Mouse (Mus musculus): ENCODE results near the gene Hipk4. TPM values are rescaled to one million over a fixed set of nuclear protein-coding genes. Genes with fewer than 3 reads are reported as not detected.

Gene Hipk4
- total and polyA plus RNA-seq, 3 experiments: 0.09 to 0.16 TPM; not detected in 1

- Histone ChIP-seq H3K27me3 (replicated peaks) (no peaks in the 10 kb centered on the region), H3K79me2 (replicated peaks; ENCODE audit: control insufficient read depth, extremely low read depth, insufficient read depth, poor library complexity, severe bottlenecking) (no peaks in the 10 kb centered on the region), H3K36me3 (replicated peaks in 1 of 2; ENCODE audit: control insufficient read depth in 1 of 2, insufficient read depth in 1 of 2, low read length in 1 of 2) (peaks cover 7 to 16% of the 10 kb centered on the region in 2 experiments), H3K4me1 (ENCODE audit: control insufficient read depth in 1 of 2, insufficient read depth in 2 of 2) (peaks cover 0 to 12% of the 10 kb centered on the region in 2 experiments; a peak in 2 of 4 replicates), H3K9me3 (replicated peaks; ENCODE audit: low read length) (no peaks in the 10 kb centered on the region), H3K4me3 (replicated peaks in 1 of 3; ENCODE audit: low read depth in 2 of 3, low read length in 2 of 3, poor library complexity in 1 of 3) (no peak overlapping the region), H3K27ac (ENCODE audit: insufficient read depth, low read depth) (no peak overlapping the region), H3K4me2 (ENCODE audit: insufficient read depth, low read depth, poor library complexity, severe bottlenecking) (no peak overlapping the region), H3K9ac (ENCODE audit: insufficient read depth, low read depth) (no peak overlapping the region)
- in situ Hi-C loops (cut with MboI; ENCODE audit: low pct_ligation_motif_present, low pct_unique_long_range_greater_than_20kb, low sequenced_read_pairs): loop anchor here (10.0 kb wide), 1 partner anchor 194 kb away; the partner anchor contains the start of gene Ltbp4
- dilution Hi-C loops (cut with MboI; ENCODE audit: extremely low pct_ligation_motif_present, extremely low pct_unique_long_range_greater_than_20kb, low sequenced_read_pairs): no loop called here
- TF ChIP-seq MYC (IDR thresholded peaks at IDR 0.05; ENCODE audit: low read depth, low read length): no peak
- TF ChIP-seq POLR2AphosphoS2 (IDR thresholded peaks at IDR 0.05; ENCODE audit: low read depth, low read length): no peak
- TF ChIP-seq RCOR1 (conservative IDR thresholded peaks at IDR 0.05; ENCODE audit: low read depth, low read length): no peak
- TF ChIP-seq JUND (conservative IDR thresholded peaks at IDR 0.05; ENCODE audit: low read depth, low read length): no peak
- no peak for TF ChIP-seq TBP (conservative IDR thresholded peaks at IDR 0.05; ENCODE audit: low read depth, low read length)
- no peak for TF ChIP-seq IRF4 (IDR thresholded peaks at IDR 0.05; ENCODE audit: low read depth, low read length)
- TF ChIP-seq USF2 (conservative IDR thresholded peaks at IDR 0.05; ENCODE audit: low read depth, low read length): no peak
- TF ChIP-seq HCFC1 (IDR thresholded peaks at IDR 0.05; ENCODE audit: low read depth, low read length): no peak
- no peak for TF ChIP-seq SIN3A (IDR thresholded peaks at IDR 0.05; ENCODE audit: low read length)
- TF ChIP-seq BHLHE40 (IDR thresholded peaks at IDR 0.05; ENCODE audit: low read depth, low read length): no peak
- no peak for TF ChIP-seq ZKSCAN1 (IDR thresholded peaks at IDR 0.05; ENCODE audit: borderline replicate concordance, low read depth, low read length)
- DNase-seq (ENCODE audit: extremely low read depth): no peak
These were observed 6.0 kb downstream of the Hipk4 start for GRCm38 (mm10) chr7:27529070-27529469.

GRCm38 (mm10) chr7:27530937-27531336, 7.9 kb downstream of the Hipk4 start:
- dilution Hi-C loops (cut with MboI; ENCODE audit: extremely low pct_ligation_motif_present, extremely low pct_unique_long_range_greater_than_20kb, low sequenced_read_pairs) (no loop called here), in situ Hi-C loops (cut with MboI; ENCODE audit: low pct_ligation_motif_present, low pct_unique_long_range_greater_than_20kb, low sequenced_read_pairs) (no loop called here)
- Histone ChIP-seq H3K4me1 (ENCODE audit: control insufficient read depth in 1 of 2, insufficient read depth in 2 of 2) (peaks cover 2 to 6% of the 10 kb centered on the region in 2 experiments; a peak in 2 of 4 replicates), H3K4me3 (replicated peaks in 1 of 3; ENCODE audit: low read depth in 2 of 3, low read length in 2 of 3, poor library complexity in 1 of 3) (no peak overlapping the region), H3K27me3 (replicated peaks) (no peaks in the 10 kb centered on the region), H3K79me2 (replicated peaks; ENCODE audit: control insufficient read depth, extremely low read depth, insufficient read depth, poor library complexity, severe bottlenecking) (no peaks in the 10 kb centered on the region), H3K36me3 (replicated peaks in 1 of 2; ENCODE audit: control insufficient read depth in 1 of 2, insufficient read depth in 1 of 2, low read length in 1 of 2) (peaks cover 13 to 26% of the 10 kb centered on the region in 2 experiments), H3K9me3 (replicated peaks; ENCODE audit: low read length) (no peaks in the 10 kb centered on the region), H3K4me2 (ENCODE audit: insufficient read depth, low read depth, poor library complexity, severe bottlenecking) (no peak overlapping the region), H3K27ac (ENCODE audit: insufficient read depth, low read depth) (no peak overlapping the region), H3K9ac (ENCODE audit: insufficient read depth, low read depth) (no peak overlapping the region)
- TF ChIP-seq TBP (conservative IDR thresholded peaks at IDR 0.05; ENCODE audit: low read depth, low read length) (no peak), CTCF (conservative IDR thresholded peaks at IDR 0.05 in 1 of 2, IDR thresholded peaks at IDR 0.05 in 1 of 2; ENCODE audit: low read depth in 2 of 2, low read length in 2 of 2) (peak in 1 of 2 experiments; percentile 37; a peak in 2 of 4 replicates), RAD21 (IDR thresholded peaks at IDR 0.05; ENCODE audit: low read depth, low read length) (peak; percentile 17)
- no peak for DNase-seq (ENCODE audit: extremely low read depth)

GRCm38 (mm10) chr7:27531707-27532106, 8.6 kb downstream of the Hipk4 start:
- no peaks in the 10 kb centered on the region for H3K27me3 ChIP-seq (replicated peaks)
- in situ Hi-C loops (cut with MboI; ENCODE audit: low pct_ligation_motif_present, low pct_unique_long_range_greater_than_20kb, low sequenced_read_pairs): no loop called here
- TF ChIP-seq JUN (IDR thresholded peaks at IDR 0.05; ENCODE audit: insufficient read depth, low read depth, low read length) (no peak), POLR2AphosphoS2 (IDR thresholded peaks at IDR 0.05; ENCODE audit: low read depth, low read length) (no peak), MAZ (IDR thresholded peaks at IDR 0.05; ENCODE audit: low read depth, low read length) (no peak), MAFK (IDR thresholded peaks at IDR 0.05; ENCODE audit: insufficient replicate concordance, low read length) (no peak), POLR2A (IDR thresholded peaks at IDR 0.05; ENCODE audit: low read depth, low read length) (no peak), UBTF (IDR thresholded peaks at IDR 0.05; ENCODE audit: low read depth, low read length) (no peak), SMC3 (IDR thresholded peaks at IDR 0.05; ENCODE audit: low read depth, low read length) (no peak), ZC3H11A (IDR thresholded peaks at IDR 0.05; ENCODE audit: low read depth, low read length) (no peak), MXI1 (IDR thresholded peaks at IDR 0.05; ENCODE audit: low read depth, low read length) (no peak), RCOR1 (conservative IDR thresholded peaks at IDR 0.05; ENCODE audit: low read depth, low read length) (no peak), MAX (IDR thresholded peaks at IDR 0.05; ENCODE audit: low read length) (no peak), E2F4 (IDR thresholded peaks at IDR 0.05; ENCODE audit: insufficient replicate concordance, low read depth, low read length) (no peak), MEF2A (IDR thresholded peaks at IDR 0.05; ENCODE audit: borderline replicate concordance, low read depth, low read length) (no peak), NELFE (IDR thresholded peaks at IDR 0.05; ENCODE audit: low read depth, low read length) (no peak), USF2 (conservative IDR thresholded peaks at IDR 0.05; ENCODE audit: low read depth, low read length) (no peak)
- H3K9ac ChIP-seq (ENCODE audit: insufficient read depth, low read depth): no peak overlapping the region
- no peaks in the 10 kb centered on the region for H3K9me3 ChIP-seq (replicated peaks; ENCODE audit: low read length)
- dilution Hi-C loops (cut with MboI; ENCODE audit: extremely low pct_ligation_motif_present, extremely low pct_unique_long_range_greater_than_20kb, low sequenced_read_pairs): no loop called here
- no peak overlapping the region for H3K27ac ChIP-seq (ENCODE audit: insufficient read depth, low read depth)
- H3K79me2 ChIP-seq (replicated peaks; ENCODE audit: control insufficient read depth, extremely low read depth, insufficient read depth, poor library complexity, severe bottlenecking): no peaks in the 10 kb centered on the region
- H3K4me2 ChIP-seq (ENCODE audit: insufficient read depth, low read depth, poor library complexity, severe bottlenecking): no peak overlapping the region
- H3K36me3 ChIP-seq (replicated peaks in 1 of 2; ENCODE audit: control insufficient read depth in 1 of 2, insufficient read depth in 1 of 2, low read length in 1 of 2): peaks cover 18 to 32% of the 10 kb centered on the region in 2 experiments
- H3K4me1 ChIP-seq (ENCODE audit: control insufficient read depth in 1 of 2, insufficient read depth in 2 of 2): peaks cover 2 to 5% of the 10 kb centered on the region in 2 experiments; a peak in 1 of 4 replicates
- no peak for DNase-seq (ENCODE audit: extremely low read depth)
- no peak overlapping the region for H3K4me3 ChIP-seq (replicated peaks in 1 of 3; ENCODE audit: low read depth in 2 of 3, low read length in 2 of 3, poor library complexity in 1 of 3)
